Mouse (Mus musculus): Measurements from ENCODE around the gene Acot5. TPM values are rescaled to one million over a fixed set of nuclear protein-coding genes. Genes with fewer than 3 reads are reported as not detected.

The Acot5 gene
- polyA plus RNA-seq, 1 experiment: not detected

- no peak overlapping the region for H3K27ac ChIP-seq (ENCODE audit: insufficient read depth, low read depth, low read length)
- H3K4me1 ChIP-seq (ENCODE audit: control insufficient read depth, insufficient read depth, low read length): no peaks in the 10 kb centered on the region
- no peak overlapping the region for H3K4me3 ChIP-seq (ENCODE audit: insufficient read depth, low read depth, low read length)
- 92% methylated on average over 3 of the region's 3 CpGs for WGBS
- no peak for TF ChIP-seq POLR2A (IDR thresholded peaks at IDR 0.05; ENCODE audit: insufficient read depth, low read depth, low read length)
- TF ChIP-seq CTCF (IDR thresholded peaks at IDR 0.05; ENCODE audit: insufficient read depth, low read depth, low read length): no peak
Measured at GRCm38 (mm10) chr12:84107012-84107411, 37.9 kb downstream of the Acot5 start.

DNA sequence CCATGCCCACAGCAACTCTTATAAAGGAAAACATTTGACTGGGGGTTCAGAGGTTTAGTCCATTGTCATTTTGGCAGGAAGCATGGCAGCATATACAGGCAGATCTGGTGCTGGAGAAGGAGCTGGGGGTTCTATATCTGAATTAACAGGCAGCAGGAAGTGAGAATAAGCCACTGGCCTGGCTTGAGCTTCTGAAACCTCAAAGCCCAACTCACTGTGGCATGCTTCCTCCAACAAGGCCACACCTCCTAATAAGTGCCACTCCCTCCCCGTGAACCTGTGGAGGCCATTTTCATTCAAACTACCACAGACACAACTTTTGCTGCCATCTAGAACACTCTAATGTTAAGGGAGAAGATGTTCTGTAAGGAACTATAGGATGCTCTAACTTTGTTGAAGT is 38.6 kb downstream of the Acot5 start:
- H3K4me1 ChIP-seq (ENCODE audit: control insufficient read depth, insufficient read depth, low read length): no peaks in the 10 kb centered on the region
- no peak for TF ChIP-seq CTCF (IDR thresholded peaks at IDR 0.05; ENCODE audit: insufficient read depth, low read depth, low read length)
- TF ChIP-seq POLR2A (IDR thresholded peaks at IDR 0.05; ENCODE audit: insufficient read depth, low read depth, low read length): no peak
- H3K4me3 ChIP-seq (ENCODE audit: insufficient read depth, low read depth, low read length): no peak overlapping the region
- 77% methylated on average over 1 of the region's 1 CpGs for WGBS
- no peak overlapping the region for H3K27ac ChIP-seq (ENCODE audit: insufficient read depth, low read depth, low read length)

DNA sequence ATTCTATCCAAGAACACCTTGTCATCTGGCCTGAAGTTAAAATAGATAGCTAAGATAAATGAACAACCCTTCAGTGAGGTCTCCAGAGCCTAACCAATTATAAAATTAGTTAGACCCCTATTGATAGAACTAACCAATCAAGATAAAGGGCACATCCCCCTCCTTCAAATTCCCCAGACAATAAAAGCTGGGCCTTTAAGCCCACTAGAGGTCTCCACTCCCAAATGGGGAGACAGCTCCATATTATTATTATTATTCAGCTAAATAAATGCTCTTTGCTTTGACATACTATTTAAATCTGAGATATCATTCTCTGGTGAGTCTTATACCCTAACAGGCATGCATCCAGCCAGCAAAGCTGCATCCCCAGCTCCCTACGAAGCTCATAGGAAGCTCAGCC is 40.8 kb downstream of the Acot5 start:
- WGBS: 82% methylated on average over 1 of the region's 1 CpGs
- H3K4me1 ChIP-seq (ENCODE audit: control insufficient read depth, insufficient read depth, low read length): no peaks in the 10 kb centered on the region
- TF ChIP-seq POLR2A (IDR thresholded peaks at IDR 0.05; ENCODE audit: insufficient read depth, low read depth, low read length): no peak
- TF ChIP-seq CTCF (IDR thresholded peaks at IDR 0.05; ENCODE audit: insufficient read depth, low read depth, low read length): no peak
- H3K4me3 ChIP-seq (ENCODE audit: insufficient read depth, low read depth, low read length): no peak overlapping the region
- H3K27ac ChIP-seq (ENCODE audit: insufficient read depth, low read depth, low read length): no peak overlapping the region

DNA sequence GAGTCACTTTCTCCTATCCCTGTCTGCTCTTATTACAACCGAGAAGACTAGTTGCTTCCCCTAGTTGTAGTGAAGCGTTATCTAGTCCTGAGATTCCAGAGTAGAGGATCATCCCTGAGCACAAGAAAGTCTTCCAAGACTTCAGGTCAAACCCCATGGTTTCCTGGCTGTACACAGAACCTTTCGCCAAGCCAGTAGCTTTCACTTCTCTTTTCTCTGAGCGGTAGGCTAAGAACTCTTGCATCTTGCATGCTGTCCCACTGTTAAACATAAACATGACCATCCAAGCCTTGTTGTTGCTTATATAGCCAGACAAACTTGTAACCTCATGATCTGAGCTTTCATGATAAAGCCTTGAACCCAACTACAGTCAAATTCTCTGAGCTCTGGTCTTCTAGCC is 41.7 kb downstream of the Acot5 start:
- WGBS: 91% methylated on average over 4 of the region's 4 CpGs
- no peaks in the 10 kb centered on the region for H3K4me1 ChIP-seq (ENCODE audit: control insufficient read depth, insufficient read depth, low read length)
- no peak for TF ChIP-seq POLR2A (IDR thresholded peaks at IDR 0.05; ENCODE audit: insufficient read depth, low read depth, low read length)
- TF ChIP-seq CTCF (IDR thresholded peaks at IDR 0.05; ENCODE audit: insufficient read depth, low read depth, low read length): no peak
- no peak overlapping the region for H3K4me3 ChIP-seq (ENCODE audit: insufficient read depth, low read depth, low read length)
- H3K27ac ChIP-seq (ENCODE audit: insufficient read depth, low read depth, low read length): no peak overlapping the region

- WGBS: 25% methylated on average over 6 of the region's 6 CpGs
- Histone ChIP-seq H3K4me3 (ENCODE audit: insufficient read depth, low read depth, low read length) (no peak overlapping the region), H3K4me1 (ENCODE audit: control insufficient read depth, insufficient read depth, low read length) (no peaks in the 10 kb centered on the region), H3K27ac (ENCODE audit: insufficient read depth, low read depth, low read length) (no peak overlapping the region)
- no peak for TF ChIP-seq CTCF (IDR thresholded peaks at IDR 0.05; ENCODE audit: insufficient read depth, low read depth, low read length)
- TF ChIP-seq POLR2A (IDR thresholded peaks at IDR 0.05; ENCODE audit: insufficient read depth, low read depth, low read length): no peak
Measured at GRCm38 (mm10) chr12:84113676-84114075, 44.6 kb downstream of the Acot5 start.

GRCm38 (mm10) chr12:84114153-84114994 is 45.2 kb downstream of the Acot5 start, which contains the start of gene Dnal1:
Dnal1 (plus strand) TSS chr12:84114366.
- no peaks in the 10 kb centered on the region for H3K4me1 ChIP-seq (ENCODE audit: control insufficient read depth, insufficient read depth, low read length)
- 2% methylated on average over 34 of the region's 35 CpGs for WGBS
- H3K27ac ChIP-seq (ENCODE audit: insufficient read depth, low read depth, low read length): peak within 1 kb of the TSS; percentile 38; the same call in 1 of the 2 replicates
- TF ChIP-seq CTCF (IDR thresholded peaks at IDR 0.05; ENCODE audit: insufficient read depth, low read depth, low read length) (no peak), POLR2A (IDR thresholded peaks at IDR 0.05; ENCODE audit: insufficient read depth, low read depth, low read length) (peak; percentile 42; the same call in 1 of the 2 replicates)
- peak within 1 kb of the TSS; percentile 63 for H3K4me3 ChIP-seq (ENCODE audit: insufficient read depth, low read depth, low read length)

GRCm38 (mm10) chr12:84119584-84119983 is 50.5 kb downstream of the Acot5 start:
- H3K4me1 ChIP-seq (ENCODE audit: control insufficient read depth, insufficient read depth, low read length): no peaks in the 10 kb centered on the region
- no peak overlapping the region for H3K4me3 ChIP-seq (ENCODE audit: insufficient read depth, low read depth, low read length)
- no peak overlapping the region for H3K27ac ChIP-seq (ENCODE audit: insufficient read depth, low read depth, low read length)
- WGBS: 97% methylated on average over 5 of the region's 5 CpGs
- TF ChIP-seq CTCF (IDR thresholded peaks at IDR 0.05; ENCODE audit: insufficient read depth, low read depth, low read length): no peak
- no peak for TF ChIP-seq POLR2A (IDR thresholded peaks at IDR 0.05; ENCODE audit: insufficient read depth, low read depth, low read length)

Other genes with a start within 250 kb of the Acot5 start
- not detected in 2 replicates for gene Numb, start 147.4 kb upstream of the Acot5 start, polyA plus RNA-seq (2012; ENCODE audit: insufficient read depth, insufficient read length, low replicate concordance, missing spikeins)
- not detected in 2 replicates for gene Riox1, start 118.7 kb upstream of the Acot5 start, polyA plus RNA-seq (2012; ENCODE audit: insufficient read depth, insufficient read length, low replicate concordance, missing spikeins)
- gene Heatr4, start 84.5 kb upstream of the Acot5 start, polyA plus RNA-seq (2012; ENCODE audit: insufficient read depth, insufficient read length, low replicate concordance, missing spikeins): not detected in 2 replicates
- gene Acot2, start 81.5 kb upstream of the Acot5 start, polyA plus RNA-seq (2012; ENCODE audit: insufficient read depth, insufficient read length, low replicate concordance, missing spikeins): not detected in 2 replicates
- not detected in 2 replicates for gene Acot1, start 59.8 kb upstream of the Acot5 start, polyA plus RNA-seq (2012; ENCODE audit: insufficient read depth, insufficient read length, low replicate concordance, missing spikeins)
- not detected in 2 replicates for gene Acot4, start 30.9 kb upstream of the Acot5 start, polyA plus RNA-seq (2012; ENCODE audit: insufficient read depth, insufficient read length, low replicate concordance, missing spikeins)
- not detected in 2 replicates for gene Gm49366, start 30.4 kb upstream of the Acot5 start, polyA plus RNA-seq (2012; ENCODE audit: insufficient read depth, insufficient read length, low replicate concordance, missing spikeins)
- not detected in 2 replicates for gene Acot3, start 17.2 kb upstream of the Acot5 start, polyA plus RNA-seq (2012; ENCODE audit: insufficient read depth, insufficient read length, low replicate concordance, missing spikeins)
- gene Acot6, start 31.3 kb downstream of the Acot5 start, polyA plus RNA-seq (2012; ENCODE audit: insufficient read depth, insufficient read length, low replicate concordance, missing spikeins): not detected in 2 replicates
- gene Dnal1, start 45.0 kb downstream of the Acot5 start, polyA plus RNA-seq (2012; ENCODE audit: insufficient read depth, insufficient read length, low replicate concordance, missing spikeins): not detected in 2 replicates
- gene Pnma1, start 79.2 kb downstream of the Acot5 start, polyA plus RNA-seq (2012; ENCODE audit: insufficient read depth, insufficient read length, low replicate concordance, missing spikeins): not detected in 2 replicates
- not detected in 2 replicates for gene Elmsan1, start 149.6 kb downstream of the Acot5 start, polyA plus RNA-seq (2012; ENCODE audit: insufficient read depth, insufficient read length, low replicate concordance, missing spikeins)
- not detected in 2 replicates for gene Ptgr2, start 215.9 kb downstream of the Acot5 start, polyA plus RNA-seq (2012; ENCODE audit: insufficient read depth, insufficient read length, low replicate concordance, missing spikeins)
- not detected in 2 replicates for gene Zfp410, start 247.5 kb downstream of the Acot5 start, polyA plus RNA-seq (2012; ENCODE audit: insufficient read depth, insufficient read length, low replicate concordance, missing spikeins)